Mouse (Mus musculus) brain, embryonic 14.5 days (tissue): ENCODE measurements around the gene Sec14l5.

ENCODE experiments used
- CTCF ChIP-seq: fragments of 200-500 bp; IDR thresholded peaks from 2 replicates; pipeline ENCODE4 v1.5.1; 2012; ENCODE audit warnings: inconsistent platforms, mild to moderate bottlenecking, moderate library complexity, borderline replicate concordance; ENCODE audit not compliant: insufficient read depth, insufficient read length; ENCODE audit errors: extremely low read depth
- POLR2A ChIP-seq: fragments of 200-500 bp; IDR thresholded peaks from 2 replicates; pipeline ENCODE4 v1.6.1; 2012; ENCODE audit warnings: mild to moderate bottlenecking, inconsistent platforms, borderline replicate concordance; ENCODE audit not compliant: poor library complexity, insufficient read depth, insufficient read length, severe bottlenecking; ENCODE audit errors: extremely low read depth

DNA sequence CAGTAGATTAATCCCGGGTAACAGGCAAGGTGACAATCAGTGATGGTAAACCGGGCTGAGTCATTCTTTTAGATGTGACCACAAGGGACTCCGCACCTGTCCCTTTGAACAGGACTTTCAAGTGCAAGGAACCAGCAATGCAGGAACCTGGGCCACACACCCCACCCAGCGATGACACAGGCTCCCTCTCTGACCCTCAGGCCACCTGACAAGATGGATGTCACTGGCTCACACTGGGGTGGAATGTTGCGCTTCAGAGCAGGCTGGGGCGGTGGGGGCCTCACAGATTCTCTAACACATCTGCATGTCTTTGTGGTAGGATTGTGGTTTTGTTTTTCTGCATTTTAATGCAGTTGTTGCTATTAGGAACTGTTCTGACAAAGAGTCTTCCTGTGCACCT is 23.4 kb upstream of the Sec14l5 start:
- TF ChIP-seq CTCF (no peak), POLR2A (no peak)
